Mouse (Mus musculus) adrenal gland, postnatal 25 days (tissue): ENCODE measurements around the gene Spata21. TPM values are rescaled to one million over a fixed set of nuclear protein-coding genes. Genes with fewer than 3 reads are reported as not detected.

Experiments used
- DNase-seq: peaks from one replicate; pipeline ENCODE4 v3.0.0; 2021; ENCODE audit warnings: mixed read lengths
- long read RNA-seq: library from polyadenylated mRNA; stranded (forward); transcript quantifications from one replicate; pipeline ENCODE4 v2.0.0, GENCODE M21; 2021
- total RNA-seq: library from RNA; stranded (reverse); gene quantifications from 2 replicates; pipeline ENCODE4 v1.2.3, GENCODE M21; 2021

The Spata21 gene
- total RNA-seq: not detected in 2 replicates
- long read RNA-seq, partial matches to known transcripts: 0 of 39 reads
- long read RNA-seq, other reads (novel, unspliced or antisense): 39 of 39 reads

GRCm38 (mm10) chr4:141088033-141088432, at the start of gene Spata21:
Gene Spata21, plus strand, starts transcription at chr4:141088333.
- no peak for DNase-seq

DNA sequence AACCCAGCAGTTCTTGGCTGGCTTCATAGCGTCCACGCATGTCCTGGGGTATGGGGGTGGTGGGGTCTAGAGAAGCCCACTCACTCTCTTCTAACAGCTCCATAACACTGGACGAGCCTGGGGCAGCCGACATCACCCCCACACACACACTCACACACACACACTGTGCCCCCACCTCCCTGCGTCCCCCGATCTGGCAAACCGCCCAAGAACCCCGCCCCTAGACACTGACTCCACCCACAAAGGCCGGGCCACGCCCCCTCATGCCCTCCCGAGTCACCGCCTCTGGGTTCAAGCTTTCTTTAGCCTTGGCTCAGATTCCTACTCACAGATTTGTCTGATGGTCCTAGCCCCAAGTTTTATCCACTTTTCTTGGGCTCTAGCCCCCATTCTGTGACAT, 47.0 kb upstream of the Spata21 start:
- peak; percentile 63 for DNase-seq

- DNase-seq: peak; percentile 54
These were observed 43.3 kb upstream of the Spata21 start for GRCm38 (mm10) chr4:141044816-141045215.

GRCm38 (mm10) chr4:141048810-141049475, 39.2 kb upstream of the Spata21 start:
- no peak for DNase-seq

GRCm38 (mm10) chr4:141049476-141049835, 38.7 kb upstream of the Spata21 start:
- DNase-seq: no peak

DNA sequence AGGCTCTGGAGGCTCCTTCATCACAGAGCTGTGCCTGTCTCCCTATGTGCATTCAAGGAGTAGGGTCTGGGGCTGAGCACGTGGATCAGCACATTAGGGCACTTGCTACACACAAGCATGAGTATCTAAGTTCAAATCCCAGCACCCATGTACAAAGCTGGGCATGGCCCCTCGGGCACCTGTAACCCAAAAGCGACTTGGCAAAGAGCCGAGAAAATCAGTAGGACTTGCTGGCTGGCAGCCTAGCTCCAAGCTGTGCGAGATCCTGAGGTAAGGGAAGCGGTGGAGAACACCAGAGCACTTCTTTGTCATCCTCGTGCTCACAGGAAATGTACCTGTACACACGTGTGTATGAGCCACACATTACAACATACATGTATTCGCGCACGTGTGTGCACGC, 35.7 kb upstream of the Spata21 start:
- no peak for DNase-seq

DNA sequence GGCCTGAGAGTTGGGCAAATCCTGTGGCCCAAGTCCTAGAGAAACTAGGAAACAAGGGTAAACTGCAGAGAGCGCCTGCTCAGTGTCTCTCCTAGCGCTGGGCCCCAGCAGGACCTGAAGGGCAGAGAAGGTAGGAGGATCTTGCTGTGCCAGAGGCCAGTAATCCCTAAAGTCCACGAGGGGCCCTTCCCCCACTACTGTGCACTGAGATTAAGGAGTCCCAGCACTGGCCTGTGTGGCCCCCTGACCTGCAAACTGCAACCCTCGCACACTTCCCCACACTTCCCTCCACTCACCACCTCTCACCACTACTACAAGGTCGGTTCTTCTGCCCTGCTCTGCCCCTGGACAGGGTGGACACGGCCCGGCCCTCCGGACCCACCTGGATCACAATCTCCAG, 35.0 kb upstream of the Spata21 start:
- no peak for DNase-seq

DNA sequence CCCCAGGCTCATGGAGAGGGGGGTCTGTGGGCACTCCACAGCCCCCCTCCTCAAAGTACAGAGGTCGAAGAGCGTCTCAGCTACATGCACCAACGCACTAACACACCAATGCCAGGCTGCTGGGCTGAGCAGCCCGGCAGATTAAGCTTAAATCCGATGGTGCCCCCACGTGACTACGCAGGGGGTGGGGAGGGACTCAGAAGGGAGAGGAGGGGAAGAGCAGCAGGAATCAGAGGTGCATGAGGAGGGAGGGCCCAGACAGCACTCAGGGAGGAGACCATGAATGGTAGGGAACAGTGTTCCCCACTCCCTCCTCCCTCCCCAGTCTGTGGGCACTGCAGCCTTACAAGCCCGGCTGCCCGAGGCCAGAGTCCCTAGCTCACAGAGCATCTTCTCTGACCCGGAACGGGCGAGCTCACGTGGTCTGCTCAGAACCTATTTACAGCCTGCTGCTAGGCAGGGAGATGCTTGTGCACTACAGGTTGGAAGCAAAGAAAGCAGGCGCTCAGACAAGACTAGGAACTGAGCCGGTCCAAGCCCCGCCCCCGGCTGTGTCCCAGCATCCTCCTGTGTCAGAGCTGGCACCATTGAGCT, 34.5 kb upstream of the Spata21 start:
- no peak for DNase-seq

GRCm38 (mm10) chr4:141056970-141057369, 31.2 kb upstream of the Spata21 start:
- no peak for DNase-seq

DNA sequence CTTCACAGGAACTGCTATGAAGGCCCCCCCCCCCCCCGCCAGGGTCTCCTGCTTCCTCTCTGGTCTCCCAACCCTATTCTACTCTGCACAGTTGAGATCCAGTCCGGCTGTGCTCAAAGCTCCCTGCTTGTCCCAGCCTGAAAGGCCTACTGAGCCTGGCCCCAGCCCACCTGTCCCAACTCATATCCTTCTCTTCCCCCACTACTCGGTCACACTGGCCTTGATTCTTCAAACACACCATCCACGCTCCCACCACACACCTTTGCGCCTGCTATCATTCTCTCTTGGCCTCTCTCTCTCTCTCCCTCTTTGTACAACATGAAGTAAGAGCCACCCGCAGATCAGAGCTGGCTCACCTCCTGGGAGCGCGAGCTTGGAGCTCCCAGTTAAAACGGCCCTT, 29.3 kb upstream of the Spata21 start:
- DNase-seq: no peak

- no peak for DNase-seq
These were observed 28.3 kb upstream of the Spata21 start for GRCm38 (mm10) chr4:141059616-141060425.

DNA sequence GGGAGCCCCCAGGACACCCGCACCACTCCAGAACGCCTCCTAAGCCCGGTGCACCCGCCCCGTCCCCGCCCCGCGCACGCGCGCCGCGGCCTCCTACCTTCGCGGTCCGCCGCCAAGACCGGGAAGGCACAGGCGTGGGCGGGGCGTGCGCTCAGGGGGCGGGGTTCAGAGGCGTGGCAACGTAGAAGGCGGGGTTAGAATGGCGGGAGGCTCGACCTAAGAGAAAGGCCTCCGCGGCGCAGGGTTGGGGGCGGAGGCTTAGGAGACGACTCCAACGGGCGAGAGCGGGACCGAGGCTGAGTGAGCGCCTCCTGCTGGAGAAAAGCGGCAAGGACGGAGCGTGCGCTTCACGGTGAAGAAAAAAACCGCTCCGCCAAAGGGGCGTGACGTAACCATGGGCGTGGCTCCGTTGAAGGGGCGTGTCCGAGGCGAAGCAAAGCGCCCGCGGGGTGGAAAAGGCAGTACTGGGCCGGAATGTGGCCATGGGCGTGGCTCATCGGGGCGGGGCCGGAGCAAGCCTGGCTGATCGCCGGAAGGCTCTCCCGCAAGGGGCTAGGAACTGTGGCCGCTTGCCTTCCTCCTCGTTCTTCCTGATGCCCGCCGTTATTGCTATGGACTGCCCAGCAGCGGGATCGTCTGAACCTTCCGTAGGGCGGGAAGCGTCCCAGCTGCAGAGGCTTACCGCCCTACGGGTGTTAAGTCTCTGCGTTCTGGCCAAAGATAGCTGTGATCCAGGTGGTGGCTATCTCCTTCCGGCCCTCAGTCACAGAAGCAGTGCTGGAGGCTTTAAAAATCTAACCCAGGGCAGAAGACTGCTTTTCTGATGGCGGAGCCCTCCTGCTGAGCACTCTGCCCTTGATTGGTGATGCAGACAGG, 27.5 kb upstream of the Spata21 start, which contains the start of gene Crocc:
Gene Crocc (minus strand): TSS at position 125 of the 876 bp plus-strand sequence.
- peak; percentile 100 for DNase-seq

DNA sequence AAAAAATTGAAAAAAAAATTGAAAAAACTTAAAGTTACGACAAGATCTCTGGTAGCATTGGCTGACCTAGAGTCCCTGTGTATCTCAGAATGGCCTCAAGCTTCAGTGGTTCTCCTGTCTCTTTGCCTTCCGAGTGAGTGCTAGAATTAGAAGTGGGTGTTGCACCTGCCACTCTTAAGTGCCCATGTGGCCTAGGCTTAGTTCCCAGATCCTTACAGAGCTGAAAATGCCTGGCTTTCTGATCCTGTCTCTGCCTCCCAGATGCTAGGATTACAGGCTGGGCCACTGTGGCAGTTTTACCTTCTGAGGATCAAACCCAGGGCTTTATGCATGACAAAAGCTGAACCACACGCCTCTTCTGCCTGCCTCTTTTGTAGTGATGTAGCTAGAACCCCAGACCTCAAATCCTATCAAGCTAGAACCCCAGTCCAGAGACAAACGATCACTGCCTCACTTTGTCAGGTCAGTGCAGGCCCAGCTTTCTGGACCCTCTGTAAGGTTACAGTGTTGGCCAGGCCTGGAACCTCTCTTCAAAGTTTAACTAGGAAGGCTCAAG, 24.0 kb upstream of the Spata21 start:
- no peak for DNase-seq

GRCm38 (mm10) chr4:141065123-141065522, 23.0 kb upstream of the Spata21 start:
- peak; percentile 83 for DNase-seq

- DNase-seq: peak; percentile 34
These were observed 21.2 kb upstream of the Spata21 start for GRCm38 (mm10) chr4:141066709-141067515.

DNA sequence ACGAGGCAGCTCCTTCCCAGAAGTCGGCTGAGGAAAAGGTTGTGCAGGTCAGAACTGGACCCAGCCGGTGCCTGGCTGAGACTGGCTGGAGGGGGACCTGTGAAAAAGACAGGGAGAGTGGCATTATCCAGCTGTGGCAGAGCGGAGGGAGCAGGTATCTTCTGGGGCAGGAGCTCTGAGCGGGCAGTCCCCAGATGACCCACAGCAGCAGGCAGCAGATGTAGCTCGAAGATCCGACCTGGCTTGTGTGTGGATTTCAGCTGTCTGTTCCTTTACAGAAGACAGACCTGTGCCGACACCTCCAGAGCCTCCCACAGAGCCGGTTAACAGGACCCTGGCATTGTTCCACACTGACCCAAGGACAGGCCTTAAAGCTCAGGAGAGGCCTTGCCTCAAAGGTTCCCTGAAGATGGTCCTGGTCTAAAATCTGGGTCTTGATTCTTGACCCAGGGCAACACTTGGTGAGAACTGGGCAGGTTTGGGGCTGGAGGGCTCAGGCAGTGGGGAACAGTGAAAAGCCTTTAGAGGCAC, 20.6 kb upstream of the Spata21 start:
- no peak for DNase-seq

DNA sequence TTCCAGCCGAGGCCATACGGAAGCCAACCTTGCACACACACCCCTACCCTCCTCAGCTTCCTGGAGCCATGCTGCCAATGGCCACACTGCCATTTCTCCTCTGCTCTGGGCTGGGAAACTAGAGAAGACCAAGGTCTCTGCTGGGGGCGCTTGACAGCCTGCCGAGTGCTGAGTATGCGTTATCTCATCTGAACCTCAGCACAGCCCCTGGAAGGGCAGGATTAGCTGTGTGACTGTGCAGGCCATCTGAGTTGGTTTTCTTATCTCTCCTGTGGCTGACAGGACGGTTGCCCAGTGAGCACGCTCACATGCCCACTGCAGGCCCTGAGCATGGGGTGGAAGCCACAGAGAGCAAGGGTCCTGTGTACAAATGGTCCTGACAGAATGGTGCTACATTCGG, 19.5 kb upstream of the Spata21 start:
- DNase-seq: no peak

DNA sequence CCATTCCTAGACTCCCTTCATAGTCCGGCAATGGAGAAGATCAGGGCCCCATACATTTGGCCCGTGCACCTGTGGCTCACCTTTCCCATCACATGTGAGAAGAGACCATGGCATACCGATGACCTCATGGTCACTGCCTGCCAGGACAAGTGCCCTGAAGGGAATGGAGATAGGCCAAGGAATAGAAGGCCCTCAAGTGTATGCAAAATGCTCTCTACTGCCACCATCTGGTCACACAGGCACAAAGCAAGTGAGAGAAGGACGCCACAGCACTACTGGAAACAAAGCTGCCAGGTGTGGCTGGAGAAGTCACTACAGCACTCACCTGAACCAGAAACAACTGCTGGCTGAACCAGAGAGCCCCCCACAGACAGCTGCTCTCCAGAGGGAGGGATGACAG, 18.4 kb upstream of the Spata21 start:
- no peak for DNase-seq

GRCm38 (mm10) chr4:141072502-141072901, 15.6 kb upstream of the Spata21 start:
- no peak for DNase-seq

DNA sequence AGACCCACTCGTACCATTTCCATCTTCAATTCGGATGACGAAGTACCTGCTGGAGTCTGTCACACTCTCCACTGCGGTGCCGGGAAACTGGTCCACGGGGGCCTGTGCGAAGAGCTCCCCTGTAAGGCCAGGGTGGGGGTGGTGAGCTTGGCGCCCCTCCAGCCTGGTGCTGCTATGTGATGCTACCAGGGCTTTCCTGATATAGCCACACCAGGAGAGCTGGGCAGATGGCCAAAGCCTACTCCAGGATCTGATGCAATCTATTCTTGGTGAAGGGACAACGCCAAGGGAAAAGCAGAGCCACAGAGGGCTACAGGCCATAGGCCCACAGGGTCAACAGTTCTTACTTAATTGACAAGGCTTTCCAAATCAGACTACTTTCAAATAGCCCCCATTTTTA, 14.5 kb upstream of the Spata21 start:
- peak; percentile 67 for DNase-seq

DNA sequence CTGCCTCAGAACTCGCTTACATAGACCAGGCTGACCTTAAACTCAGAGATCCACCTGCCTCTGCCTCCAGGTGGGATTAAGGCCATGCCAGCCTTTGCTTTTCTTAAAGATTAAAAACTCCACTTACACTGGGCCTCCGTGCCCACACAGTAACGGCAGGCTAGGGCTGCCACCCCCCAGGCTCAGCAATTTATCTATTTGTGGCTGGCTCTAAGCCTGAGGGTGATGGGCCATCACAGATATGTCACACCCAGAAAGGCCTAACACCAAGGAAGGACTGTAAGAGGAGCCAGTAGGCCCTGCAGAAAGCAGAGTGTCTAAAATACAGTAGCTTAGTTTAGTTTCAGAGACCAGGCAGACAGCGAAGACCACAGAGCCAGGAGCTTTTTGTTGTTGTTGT, 14.0 kb upstream of the Spata21 start:
- DNase-seq: no peak
